Mouse (Mus musculus): Measurements from ENCODE around the gene Ctdsp2. TPM values are rescaled to one million over a fixed set of nuclear protein-coding genes. Genes with fewer than 3 reads are reported as not detected.

The Ctdsp2 gene
- polyA plus RNA-seq, 1 experiment from 2014 or later, result 64.8 TPM

GRCm38 (mm10) chr10:126986541-126986961 lies 8.0 kb downstream of the Ctdsp2 start:
- Histone ChIP-seq H3K4me1 (ENCODE audit: control insufficient read depth, insufficient read depth, low read length) (peaks cover 18% of the 10 kb centered on the region), H3K27me3 (ENCODE audit: control insufficient read depth, insufficient read depth, low read length) (no peaks in the 10 kb centered on the region), H3K4me2 (ENCODE audit: low read depth, low read length) (no peak overlapping the region; the same call in 1 of the 2 replicates), H3K4me3 (ENCODE audit: low read depth, low read length) (0 out of 2 replicates have a peak overlapping the region, but pooled peaks have one; percentile 3), H3K9ac (replicated peaks; ENCODE audit: low read length) (no peak overlapping the region), H3K9me3 (replicated peaks; ENCODE audit: control insufficient read depth, low read length) (no peaks in the 10 kb centered on the region), H3K27ac (replicated peaks; ENCODE audit: low read depth, low read length) (peak overlapping the region; percentile 35), H3K36me3 (replicated peaks; ENCODE audit: control insufficient read depth, insufficient read depth, low read depth, low read length) (no peaks in the 10 kb centered on the region)
- DNase-seq (ENCODE audit: low spot score) (no peak), ATAC-seq (replicated peaks; ENCODE audit: insufficient number of reproducible peaks, low FRiP score, low TSS enrichment, low read depth) (0 out of 2 replicates have a peak, but pooled peaks have one; percentile 22)
- WGBS, result 60% methylated on average over 4 of the region's 4 CpGs

- WGBS, result 53% methylated on average over 8 of the region's 8 CpGs
- no peak overlapping the region for H3K4me3 ChIP-seq (ENCODE audit: low read depth, low read length)
- DNase-seq (ENCODE audit: low spot score), result no peak
- no peak overlapping the region; the same call in 1 of the 2 replicates for H3K9ac ChIP-seq (replicated peaks; ENCODE audit: low read length)
- ATAC-seq (replicated peaks; ENCODE audit: insufficient number of reproducible peaks, low FRiP score, low TSS enrichment, low read depth), result no peak
- peaks cover 14% of the 10 kb centered on the region for H3K4me1 ChIP-seq (ENCODE audit: control insufficient read depth, insufficient read depth, low read length)
- no peak overlapping the region for H3K27ac ChIP-seq (replicated peaks; ENCODE audit: low read depth, low read length)
- H3K27me3 ChIP-seq (ENCODE audit: control insufficient read depth, insufficient read depth, low read length), result no peaks in the 10 kb centered on the region
- no peaks in the 10 kb centered on the region for H3K36me3 ChIP-seq (replicated peaks; ENCODE audit: control insufficient read depth, insufficient read depth, low read depth, low read length)
- H3K4me2 ChIP-seq (ENCODE audit: low read depth, low read length), result no peak overlapping the region
- H3K9me3 ChIP-seq (replicated peaks; ENCODE audit: control insufficient read depth, low read length), result no peaks in the 10 kb centered on the region
These were observed 8.9 kb downstream of the Ctdsp2 start for GRCm38 (mm10) chr10:126987183-126988118.

- no peaks in the 10 kb centered on the region; the same call in 1 of the 2 replicates for H3K36me3 ChIP-seq (replicated peaks; ENCODE audit: control insufficient read depth, insufficient read depth, low read depth, low read length)
These were observed 10.1 kb downstream of the Ctdsp2 start for GRCm38 (mm10) chr10:126988513-126989165.

GRCm38 (mm10) chr10:126990313-126991056 lies 12.0 kb downstream of the Ctdsp2 start:
- ATAC-seq (replicated peaks; ENCODE audit: insufficient number of reproducible peaks, low FRiP score, low TSS enrichment, low read depth), result peak; percentile 66
- no peak overlapping the region; the same call in 1 of the 2 replicates for H3K9ac ChIP-seq (replicated peaks; ENCODE audit: low read length)
- H3K9me3 ChIP-seq (replicated peaks; ENCODE audit: control insufficient read depth, low read length), result no peaks in the 10 kb centered on the region
- H3K4me1 ChIP-seq (ENCODE audit: control insufficient read depth, insufficient read depth, low read length), result peaks cover 7% of the 10 kb centered on the region
- H3K4me2 ChIP-seq (ENCODE audit: low read depth, low read length), result no peak overlapping the region
- H3K36me3 ChIP-seq (replicated peaks; ENCODE audit: control insufficient read depth, insufficient read depth, low read depth, low read length), result peaks cover 10% of the 10 kb centered on the region
- H3K27me3 ChIP-seq (ENCODE audit: control insufficient read depth, insufficient read depth, low read length), result no peaks in the 10 kb centered on the region
- H3K27ac ChIP-seq (replicated peaks; ENCODE audit: low read depth, low read length), result no peak overlapping the region
- peak; percentile 89 for DNase-seq (ENCODE audit: low spot score)
- H3K4me3 ChIP-seq (ENCODE audit: low read depth, low read length), result no peak overlapping the region
- WGBS, result 64% methylated on average over 7 of the region's 7 CpGs

More at GRCm38 (mm10) chr10:126988513-126989165, 10.1 kb downstream of the Ctdsp2 start:
- WGBS, result 71% methylated on average over 5 of the region's 5 CpGs
- H3K4me3 ChIP-seq (ENCODE audit: low read depth, low read length), result no peak overlapping the region
- peaks cover 12% of the 10 kb centered on the region for H3K4me1 ChIP-seq (ENCODE audit: control insufficient read depth, insufficient read depth, low read length)
- H3K9ac ChIP-seq (replicated peaks; ENCODE audit: low read length), result 0 out of 2 replicates have a peak overlapping the region, but pooled peaks have one; percentile 6
- DNase-seq (ENCODE audit: low spot score) (no peak), ATAC-seq (replicated peaks; ENCODE audit: insufficient number of reproducible peaks, low FRiP score, low TSS enrichment, low read depth) (no peak)
- no peak overlapping the region for H3K27ac ChIP-seq (replicated peaks; ENCODE audit: low read depth, low read length)
- H3K9me3 ChIP-seq (replicated peaks; ENCODE audit: control insufficient read depth, low read length), result no peaks in the 10 kb centered on the region
- no peak overlapping the region for H3K4me2 ChIP-seq (ENCODE audit: low read depth, low read length)
- no peaks in the 10 kb centered on the region for H3K27me3 ChIP-seq (ENCODE audit: control insufficient read depth, insufficient read depth, low read length)

- Histone ChIP-seq H3K4me2 (ENCODE audit: low read depth, low read length) (no peak overlapping the region), H3K4me1 (ENCODE audit: control insufficient read depth, insufficient read depth, low read length) (peaks cover 4% of the 10 kb centered on the region; the same call in 1 of the 2 replicates), H3K4me3 (ENCODE audit: low read depth, low read length) (no peak overlapping the region), H3K36me3 (replicated peaks; ENCODE audit: control insufficient read depth, insufficient read depth, low read depth, low read length) (peaks cover 12% of the 10 kb centered on the region), H3K27ac (replicated peaks; ENCODE audit: low read depth, low read length) (no peak overlapping the region), H3K9ac (replicated peaks; ENCODE audit: low read length) (no peak overlapping the region), H3K9me3 (replicated peaks; ENCODE audit: control insufficient read depth, low read length) (no peaks in the 10 kb centered on the region), H3K27me3 (ENCODE audit: control insufficient read depth, insufficient read depth, low read length) (no peaks in the 10 kb centered on the region)
- WGBS, result 71% methylated on average over 3 of the region's 3 CpGs
- DNase-seq (ENCODE audit: low spot score), result no peak
- no peak for ATAC-seq (replicated peaks; ENCODE audit: insufficient number of reproducible peaks, low FRiP score, low TSS enrichment, low read depth)
These were observed 13.2 kb downstream of the Ctdsp2 start for GRCm38 (mm10) chr10:126991676-126992075.

GRCm38 (mm10) chr10:126993621-126994020 lies 15.1 kb downstream of the Ctdsp2 start:
- H3K36me3 ChIP-seq (replicated peaks; ENCODE audit: control insufficient read depth, insufficient read depth, low read depth, low read length), result peaks cover 20% of the 10 kb centered on the region
- 81% methylated on average over 3 of the region's 3 CpGs for WGBS

GRCm38 (mm10) chr10:126997340-126998113 lies 19.0 kb downstream of the Ctdsp2 start:
- no peak overlapping the region for H3K27ac ChIP-seq (replicated peaks; ENCODE audit: low read depth, low read length)
- H3K27me3 ChIP-seq (ENCODE audit: control insufficient read depth, insufficient read depth, low read length), result no peaks in the 10 kb centered on the region
- no peaks in the 10 kb centered on the region for H3K9me3 ChIP-seq (replicated peaks; ENCODE audit: control insufficient read depth, low read length)
- no peaks in the 10 kb centered on the region for H3K4me1 ChIP-seq (ENCODE audit: control insufficient read depth, insufficient read depth, low read length)
- no peak overlapping the region for H3K9ac ChIP-seq (replicated peaks; ENCODE audit: low read length)
- H3K36me3 ChIP-seq (replicated peaks; ENCODE audit: control insufficient read depth, insufficient read depth, low read depth, low read length), result peaks cover 20% of the 10 kb centered on the region
- DNase-seq (ENCODE audit: low spot score) (no peak), ATAC-seq (replicated peaks; ENCODE audit: insufficient number of reproducible peaks, low FRiP score, low TSS enrichment, low read depth) (no peak)
- no peak overlapping the region for H3K4me3 ChIP-seq (ENCODE audit: low read depth, low read length)
- 80% methylated on average over 13 of the region's 13 CpGs for WGBS
- H3K4me2 ChIP-seq (ENCODE audit: low read depth, low read length), result no peak overlapping the region

More at GRCm38 (mm10) chr10:126993621-126994020, 15.1 kb downstream of the Ctdsp2 start:
- ATAC-seq (replicated peaks; ENCODE audit: insufficient number of reproducible peaks, low FRiP score, low TSS enrichment, low read depth) (no peak), DNase-seq (ENCODE audit: low spot score) (no peak)
- Histone ChIP-seq H3K27me3 (ENCODE audit: control insufficient read depth, insufficient read depth, low read length) (no peaks in the 10 kb centered on the region), H3K9ac (replicated peaks; ENCODE audit: low read length) (no peak overlapping the region), H3K4me1 (ENCODE audit: control insufficient read depth, insufficient read depth, low read length) (no peaks in the 10 kb centered on the region), H3K4me3 (ENCODE audit: low read depth, low read length) (no peak overlapping the region), H3K27ac (replicated peaks; ENCODE audit: low read depth, low read length) (no peak overlapping the region), H3K4me2 (ENCODE audit: low read depth, low read length) (no peak overlapping the region), H3K9me3 (replicated peaks; ENCODE audit: control insufficient read depth, low read length) (no peaks in the 10 kb centered on the region)
